Mouse (Mus musculus) mesoderm, embryonic 11.5 days (tissue): Measurements from ENCODE around the gene Selenok.
A peak's percentile ranks its signal among the peaks of the same experiment; 100 is the strongest.

ENCODE experiments used
- DNase-seq: peaks from one replicate; pipeline ENCODE4 v3.0.0-alpha.2; 2012; ENCODE audit warnings: low read depth, low spot score

The Selenok gene

GRCm38 (mm10) chr14:29996000-29996751, 28.1 kb downstream of the Selenok start:
- DNase-seq = no peak

- DNase-seq = no peak
Observed at GRCm38 (mm10) chr14:29997345-29997744, 29.2 kb downstream of the Selenok start.

- no peak for DNase-seq
Observed at GRCm38 (mm10) chr14:29998747-29999474, 30.8 kb downstream of the Selenok start.

GRCm38 (mm10) chr14:29999475-29999811, 31.3 kb downstream of the Selenok start:
- no peak for DNase-seq

- DNase-seq = peak; percentile 41
Observed at GRCm38 (mm10) chr14:30008733-30009575, 40.8 kb downstream of the Selenok start, which contains the start of the genes Il17rb and Chdh. Gene Il17rb (minus strand): TSS chr14:30008896. Gene Chdh (plus strand): TSS chr14:30009023.

GRCm38 (mm10) chr14:30009864-30010560, 41.9 kb downstream of the Selenok start:
- no peak for DNase-seq

- DNase-seq = no peak
Observed at GRCm38 (mm10) chr14:30011886-30012560, 43.9 kb downstream of the Selenok start.

GRCm38 (mm10) chr14:30014487-30014886, 46.4 kb downstream of the Selenok start:
- DNase-seq = no peak

GRCm38 (mm10) chr14:30015008-30015407, 46.9 kb downstream of the Selenok start:
- DNase-seq = no peak

GRCm38 (mm10) chr14:30016666-30017065, 48.6 kb downstream of the Selenok start:
- DNase-seq = no peak

- DNase-seq = no peak
Observed at GRCm38 (mm10) chr14:30017794-30018462, 49.8 kb downstream of the Selenok start.

GRCm38 (mm10) chr14:30018463-30018801, 50.3 kb downstream of the Selenok start:
- no peak for DNase-seq

GRCm38 (mm10) chr14:30018846-30019245, 50.7 kb downstream of the Selenok start:
- DNase-seq = no peak

- no peak for DNase-seq
Observed at GRCm38 (mm10) chr14:30019375-30019774, 51.3 kb downstream of the Selenok start.

GRCm38 (mm10) chr14:30019792-30020575, 51.9 kb downstream of the Selenok start:
- DNase-seq = no peak

GRCm38 (mm10) chr14:30022471-30022870, 54.4 kb downstream of the Selenok start:
- no peak for DNase-seq

GRCm38 (mm10) chr14:30024387-30024786, 56.3 kb downstream of the Selenok start:
- DNase-seq = no peak
